Mouse (Mus musculus) CD8-positive naive resting alpha-beta T cell, adult 2 months (primary cell): ENCODE results near the gene 4930412O13Rik.
A peak's percentile ranks its signal among the peaks of the same experiment; 100 is the strongest.

Source experiments
- DNase-seq, 2 experiments: peaks; one replicate each; pipeline ENCODE4 v3.0.0; 2022; ENCODE audit warnings: low read depth in 2 of 2, low spot score in 2 of 2

4930412O13Rik gene

GRCm38 (mm10) chr2:9881051-9881591 is at the start of gene 4930412O13Rik:
Gene 4930412O13Rik, plus strand, starts transcription at chr2:9881252.
- DNase-seq = no peak

DNA sequence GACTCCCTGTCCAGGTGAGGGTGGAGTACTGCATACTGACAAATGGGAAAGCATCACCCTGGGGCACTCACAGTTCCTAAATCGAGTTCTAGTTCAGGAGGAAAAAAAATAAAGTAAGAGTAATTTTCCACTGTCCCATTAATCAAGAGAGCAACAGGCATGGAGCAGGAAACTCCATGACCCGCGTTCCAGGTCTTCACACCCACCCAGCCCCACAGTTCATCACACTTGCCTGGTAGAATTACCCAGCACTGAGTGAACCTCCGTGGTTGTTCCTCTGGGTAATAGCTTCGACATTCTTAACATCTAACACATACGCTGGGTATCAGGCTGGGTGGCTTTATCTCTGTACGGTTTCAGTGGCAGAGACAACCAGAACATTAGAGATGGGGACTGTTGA is 47.3 kb upstream of the 4930412O13Rik start:
- DNase-seq = no peak

GRCm38 (mm10) chr2:9835195-9835594 is 45.9 kb upstream of the 4930412O13Rik start:
- no peak for DNase-seq

- no peak for DNase-seq
Observed at GRCm38 (mm10) chr2:9852851-9853576, 28.0 kb upstream of the 4930412O13Rik start.

- DNase-seq = no peak
Observed at GRCm38 (mm10) chr2:9855861-9856260, 25.2 kb upstream of the 4930412O13Rik start.

- DNase-seq = no peak
Observed at GRCm38 (mm10) chr2:9860698-9861097, 20.4 kb upstream of the 4930412O13Rik start.

DNA sequence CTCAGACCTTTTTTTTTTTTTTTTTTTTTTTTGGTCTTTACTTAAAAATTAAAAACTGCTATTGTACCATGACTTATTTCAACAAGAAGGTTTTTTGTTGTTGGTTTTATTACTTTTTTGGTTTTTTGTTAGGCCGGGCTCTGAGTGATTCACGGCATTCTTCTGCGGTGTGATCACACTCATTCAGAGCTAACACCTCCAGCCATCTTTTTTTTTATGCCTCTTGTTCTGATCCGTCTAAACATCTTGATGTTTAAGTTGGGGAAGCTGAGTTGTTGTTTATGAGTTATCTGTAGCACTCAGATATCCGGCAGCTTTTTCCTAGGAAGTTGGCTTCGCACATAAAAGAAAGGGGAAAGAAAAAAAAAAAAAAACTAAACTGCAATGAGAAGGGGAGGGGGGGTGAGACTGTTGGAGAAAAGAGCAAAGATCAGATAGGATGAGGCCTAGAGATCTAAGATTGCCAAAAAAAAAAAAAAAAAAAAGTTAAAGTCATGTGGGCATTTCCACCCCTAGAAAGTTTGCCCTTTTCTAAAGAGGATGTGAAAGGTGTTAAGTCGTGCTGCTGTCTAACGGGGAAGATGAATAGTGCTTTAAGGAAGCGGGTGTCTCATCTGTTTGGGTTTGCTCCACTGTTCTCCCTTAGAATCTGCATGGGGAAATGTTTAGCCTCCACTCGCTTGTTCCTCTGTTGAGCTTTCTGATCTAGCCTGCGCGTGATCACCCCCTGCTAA is 13.8 kb upstream of the 4930412O13Rik start:
- DNase-seq = no peak

DNA sequence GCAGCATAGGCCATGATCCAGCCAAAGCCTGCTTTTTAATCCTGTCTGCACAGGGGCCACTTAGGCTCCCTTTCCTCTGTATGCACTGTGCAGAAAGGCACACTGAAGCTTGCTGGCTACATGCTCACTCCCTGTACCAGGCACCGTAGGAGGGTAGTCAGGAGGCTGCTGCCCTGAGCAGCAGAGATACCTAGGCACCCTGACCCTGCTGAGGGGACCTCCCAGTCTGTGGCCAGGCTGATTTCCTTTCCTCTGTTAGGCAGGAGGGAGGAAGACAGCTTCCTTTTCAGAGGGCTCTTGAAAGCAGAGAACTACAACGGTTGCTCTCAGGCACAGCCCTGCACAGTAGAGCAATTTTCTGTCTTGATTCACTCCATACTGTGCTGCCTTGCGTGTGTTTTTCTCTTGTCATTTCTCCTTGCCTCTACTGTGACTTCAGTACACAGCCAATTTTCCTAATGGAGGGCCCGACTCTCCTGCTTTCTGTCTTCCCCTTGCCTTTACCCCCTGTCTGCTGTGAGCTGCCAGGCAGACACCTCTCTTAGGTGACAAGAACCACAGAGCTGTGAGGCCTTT is 9.8 kb upstream of the 4930412O13Rik start:
- DNase-seq = no peak

DNA sequence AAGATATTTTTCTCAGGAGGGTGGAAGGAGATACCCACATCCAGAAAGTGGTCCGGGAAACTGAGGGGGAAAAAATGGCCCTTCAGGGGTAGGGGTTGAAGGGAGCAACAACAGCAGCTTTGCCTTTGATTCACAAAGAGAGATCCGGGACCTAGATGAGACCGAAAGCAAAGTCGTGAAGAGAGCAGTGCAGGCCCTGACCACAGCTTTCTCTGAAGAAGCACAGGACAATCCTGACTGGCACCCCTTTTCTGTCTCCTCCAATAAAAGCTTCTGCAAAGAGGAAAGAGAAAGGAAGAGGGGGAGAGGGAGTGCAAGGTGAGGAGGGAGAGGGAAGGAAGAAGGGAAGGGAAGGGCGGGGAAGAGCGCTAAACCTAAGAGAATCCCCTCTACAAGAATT is 9.3 kb upstream of the 4930412O13Rik start:
- DNase-seq = no peak

DNA sequence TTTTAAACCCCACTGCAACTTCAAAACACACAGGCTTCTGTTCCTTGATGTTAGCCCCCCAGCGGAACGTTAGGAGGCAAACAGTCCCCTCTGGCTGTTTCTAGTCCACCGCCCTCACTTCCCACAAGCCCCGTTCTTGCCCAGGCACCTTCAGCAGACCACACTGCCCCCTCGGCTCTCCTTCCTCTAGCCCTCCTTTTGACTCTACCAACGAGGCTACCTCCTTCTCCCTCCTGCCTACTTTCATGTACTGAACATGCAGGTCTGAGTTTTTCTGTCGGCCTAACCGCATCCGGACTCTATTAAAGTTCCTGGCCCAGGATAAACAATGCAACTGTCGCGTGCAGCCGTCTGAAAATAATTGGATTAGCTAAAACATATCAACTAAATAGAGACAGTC is 8.4 kb upstream of the 4930412O13Rik start:
- DNase-seq = no peak

GRCm38 (mm10) chr2:9873757-9874156 is 7.3 kb upstream of the 4930412O13Rik start:
- DNase-seq = no peak

DNA sequence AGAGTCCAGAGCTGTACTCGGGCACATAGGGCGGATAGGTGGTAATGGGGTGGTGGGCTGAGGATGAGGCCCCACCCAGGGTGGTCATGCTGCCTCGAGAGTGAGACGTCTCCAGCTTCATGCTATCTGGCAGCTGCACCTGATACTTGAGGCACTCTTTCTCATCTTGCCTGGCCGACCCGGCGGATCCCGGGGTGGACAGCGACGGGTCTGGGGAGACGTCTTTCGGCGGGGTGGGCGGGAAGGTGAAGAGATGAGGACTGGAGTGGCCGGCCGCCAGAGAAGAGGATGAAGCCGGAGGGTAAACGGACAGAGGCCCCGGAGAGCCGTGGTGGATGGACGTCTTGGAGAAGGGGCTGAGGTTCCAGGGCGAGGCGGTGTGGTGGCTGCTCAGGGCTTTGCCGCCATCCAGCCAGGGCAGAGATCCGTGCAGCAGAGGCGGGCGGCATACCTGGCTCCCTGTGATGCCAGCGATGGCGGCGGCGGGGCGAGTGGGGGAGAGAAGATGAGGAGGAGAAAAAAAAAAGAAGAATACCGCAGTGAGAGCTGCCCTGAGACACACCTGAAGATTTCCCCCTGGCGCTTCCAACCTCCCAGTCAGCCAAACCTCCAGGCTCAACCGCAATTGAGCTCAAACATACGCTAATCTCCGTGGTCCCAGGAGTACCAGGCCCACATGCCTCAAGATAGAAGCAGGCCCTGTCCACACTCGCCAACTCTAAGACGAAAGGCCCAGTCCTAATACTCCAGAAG is 6.4 kb upstream of the 4930412O13Rik start:
- DNase-seq = no peak

DNA sequence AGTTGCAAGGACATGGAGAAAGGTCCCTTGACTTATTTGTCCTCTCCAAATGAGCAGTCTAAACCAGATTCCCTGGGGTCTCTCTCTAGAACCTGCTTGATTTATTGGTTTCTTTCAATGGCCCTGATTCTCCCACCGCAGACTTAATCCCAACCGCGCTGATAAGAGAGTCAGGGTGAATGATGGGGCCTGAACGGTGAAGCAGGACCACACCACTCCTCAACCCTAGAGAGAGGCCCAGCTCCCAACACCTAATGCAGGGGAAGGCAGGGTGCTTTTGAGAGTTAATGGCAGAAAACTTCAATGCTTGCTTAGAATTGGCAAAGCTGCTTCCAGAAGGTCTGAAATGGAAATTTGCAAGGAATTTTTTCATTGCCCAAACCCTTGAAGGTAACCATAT is 5.8 kb upstream of the 4930412O13Rik start:
- no peak for DNase-seq

DNA sequence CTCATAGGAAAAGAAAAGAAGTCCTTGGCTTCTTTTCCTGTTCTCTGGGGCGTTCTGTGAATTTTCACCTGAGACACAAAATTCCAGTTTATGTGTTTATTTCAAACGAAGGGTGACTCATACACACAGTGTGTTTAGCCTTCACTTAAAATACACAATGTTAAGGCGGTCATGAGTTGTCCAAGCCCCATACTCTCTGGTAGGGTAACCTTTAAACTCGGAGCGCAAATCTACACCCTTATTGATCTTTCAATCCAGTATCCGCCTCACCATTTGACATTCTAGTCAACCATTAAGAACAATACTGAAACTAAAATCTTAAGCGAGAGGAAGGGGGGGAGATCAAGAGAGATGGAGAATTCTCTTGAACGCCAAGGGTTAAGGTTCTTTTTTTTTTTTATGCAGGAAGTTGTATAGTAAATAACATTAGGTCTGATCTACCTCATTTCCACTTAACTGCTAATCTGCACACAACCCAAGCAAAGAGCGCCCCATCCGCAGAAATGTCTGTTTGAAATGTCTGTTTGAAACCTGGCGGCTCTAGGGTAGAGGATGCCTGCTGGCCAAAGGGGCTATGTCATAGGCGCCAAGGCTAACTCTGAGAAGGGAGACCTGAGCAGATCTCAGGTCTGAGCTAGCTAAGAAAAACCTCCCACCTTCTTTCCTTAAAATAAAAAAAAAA is 5.2 kb upstream of the 4930412O13Rik start:
- DNase-seq = no peak

DNA sequence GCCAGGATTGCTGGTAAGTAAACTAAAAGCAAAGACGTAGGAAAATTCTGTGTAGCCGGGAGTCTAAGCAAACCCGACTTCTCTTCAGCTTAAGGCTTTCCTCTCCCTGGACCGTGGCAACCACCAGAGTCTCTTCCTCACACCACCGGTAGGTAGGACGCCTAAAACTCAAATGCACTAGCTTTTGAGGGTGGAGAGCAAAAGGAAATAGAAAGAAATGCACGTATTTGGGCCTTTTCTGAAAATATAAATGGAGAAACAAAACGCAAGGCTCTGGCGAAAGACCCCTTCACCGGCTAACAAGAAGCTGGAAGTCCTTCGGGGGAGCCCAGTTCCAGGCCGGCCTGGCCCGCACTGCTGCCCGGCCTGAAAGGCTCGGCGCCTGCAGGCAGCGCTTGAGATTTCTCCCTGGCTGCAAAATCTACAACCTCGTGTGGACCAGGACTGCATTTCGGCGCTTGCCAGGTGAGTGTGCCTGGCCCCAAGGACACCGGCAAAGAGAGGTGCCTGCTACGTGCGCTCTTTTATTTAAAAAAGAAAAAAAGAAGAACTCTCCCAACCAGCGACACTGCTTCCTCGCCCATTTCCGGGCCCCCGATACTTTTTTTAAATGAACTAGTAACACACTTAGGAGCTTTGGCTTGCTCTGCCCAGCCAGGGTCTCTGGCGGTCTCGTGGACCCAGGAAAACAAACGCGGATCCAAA is 4.3 kb upstream of the 4930412O13Rik start:
- no peak for DNase-seq

- DNase-seq = no peak
Observed at GRCm38 (mm10) chr2:9877326-9877690, 3.7 kb upstream of the 4930412O13Rik start.

GRCm38 (mm10) chr2:9877966-9878563 is 3.0 kb upstream of the 4930412O13Rik start:
- no peak for DNase-seq

DNA sequence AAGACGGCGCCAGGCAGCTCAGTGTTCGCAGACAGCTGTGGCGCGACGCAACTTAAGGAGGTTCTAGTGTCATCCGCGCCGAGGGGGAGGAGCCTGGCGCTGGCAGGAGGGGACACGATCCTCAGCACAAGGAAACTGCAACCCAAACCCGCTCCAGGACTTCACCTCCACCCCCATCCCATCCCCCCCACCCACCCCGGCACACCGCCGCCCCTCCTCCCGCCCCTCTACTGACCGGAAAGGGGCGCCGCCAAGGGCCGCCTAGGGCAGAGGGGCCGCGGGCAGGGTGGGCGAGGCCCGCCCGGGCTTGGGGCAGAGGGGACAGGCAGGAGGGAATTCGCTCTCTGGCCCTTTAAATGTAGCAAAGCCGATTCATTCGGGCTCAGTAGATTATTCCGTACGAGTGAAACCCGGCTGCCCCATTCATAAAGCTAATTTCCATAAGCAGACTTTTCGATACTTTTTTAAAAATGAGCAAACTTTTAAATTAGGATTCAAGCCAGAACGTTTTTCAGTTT is 2.4 kb upstream of the 4930412O13Rik start:
- DNase-seq = no peak

DNA sequence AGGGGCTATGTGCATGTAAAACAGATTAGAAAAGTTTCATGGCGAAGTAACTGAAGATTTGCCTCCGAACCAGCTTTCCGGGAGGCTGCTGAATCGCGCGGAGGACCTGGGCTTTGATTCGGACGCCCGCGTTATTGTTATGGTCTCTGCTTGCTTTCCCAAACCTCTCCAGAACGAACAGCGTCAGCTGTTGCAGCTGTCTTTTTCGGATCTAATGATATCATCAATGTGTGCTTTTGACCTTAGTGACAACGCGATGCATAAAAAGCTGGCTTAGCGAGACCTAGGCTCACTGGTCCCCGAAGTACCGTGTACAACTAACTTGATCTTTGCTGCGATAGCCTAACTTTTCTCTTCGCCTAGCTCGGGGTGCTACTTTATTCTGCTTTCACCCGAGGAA is 2.0 kb upstream of the 4930412O13Rik start:
- DNase-seq = no peak

DNA sequence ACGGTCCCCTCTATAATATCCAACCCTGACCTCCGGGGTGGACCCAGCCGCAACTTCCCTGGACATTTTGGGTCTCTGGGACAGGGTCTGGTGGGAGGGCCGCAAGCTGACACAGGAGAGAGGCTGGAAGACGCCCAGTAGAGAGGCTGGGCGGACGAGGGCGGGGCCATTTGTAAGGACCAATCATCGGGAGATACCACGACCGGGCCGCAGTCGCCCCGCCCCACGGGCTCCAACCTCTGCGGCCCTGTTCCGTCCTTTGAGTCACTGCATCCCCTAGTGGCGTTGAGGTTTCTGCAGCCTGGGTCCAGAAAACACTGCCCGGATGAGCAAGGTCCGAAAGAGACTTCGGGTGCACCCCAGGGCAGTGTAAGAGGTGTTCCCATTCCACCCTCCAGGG is 1.6 kb upstream of the 4930412O13Rik start:
- peak; percentile 62 to 78 for DNase-seq
